Mouse (Mus musculus): ENCODE data around the gene Slc29a1. TPM values are rescaled to one million over a fixed set of nuclear protein-coding genes. Genes with fewer than 3 reads are reported as not detected.

Gene Slc29a1
- polyA plus RNA-seq (2014; fragmentation: Illumina TruSeq; extraction: RNeasy Lipid Tissue Mini Kit (QIAGEN cat#74804); ENCODE audit: low read depth, low replicate concordance), result 5.0 TPM

DNA sequence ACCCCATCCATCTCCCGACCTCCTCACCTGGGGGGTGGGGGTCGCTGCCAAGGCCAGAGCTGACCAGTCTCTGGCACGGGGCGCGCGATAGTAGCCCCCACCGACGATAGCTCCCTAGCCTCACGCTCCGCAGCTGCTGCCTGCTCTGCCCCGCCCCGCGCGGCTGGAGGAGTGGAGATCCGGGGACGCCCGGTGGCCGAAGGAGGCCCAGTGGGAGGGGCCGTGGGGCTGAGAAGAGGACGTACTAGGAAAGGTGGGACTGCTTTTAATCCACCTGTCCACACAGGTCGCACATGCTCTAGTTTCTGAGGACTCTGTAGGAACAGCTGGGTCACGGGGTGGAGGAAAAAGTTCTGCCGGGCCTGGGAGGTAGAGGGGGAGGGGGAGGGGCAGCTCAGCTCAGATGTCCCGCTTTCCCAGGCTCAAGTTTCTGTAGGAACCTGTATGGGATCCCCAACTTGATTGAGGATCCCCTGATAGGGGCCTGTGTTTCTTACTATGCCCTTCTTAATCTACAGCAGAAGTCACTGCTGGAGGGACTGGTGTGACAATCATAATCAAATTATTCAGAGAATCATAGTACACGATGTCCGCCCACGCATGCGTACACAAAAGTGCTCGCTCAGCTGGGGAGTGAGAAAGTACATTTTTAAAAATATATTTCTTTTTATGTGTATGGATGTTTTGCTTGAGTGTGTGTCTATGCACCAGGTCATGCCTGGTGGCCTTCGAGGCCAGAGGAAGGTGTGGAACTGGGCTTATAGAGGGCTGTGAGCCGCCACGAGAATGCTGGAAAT lies at the start of gene Slc29a1:
TSS of gene Slc29a1 (minus strand) at position 161 of the 797 bp plus-strand sequence.

DNA sequence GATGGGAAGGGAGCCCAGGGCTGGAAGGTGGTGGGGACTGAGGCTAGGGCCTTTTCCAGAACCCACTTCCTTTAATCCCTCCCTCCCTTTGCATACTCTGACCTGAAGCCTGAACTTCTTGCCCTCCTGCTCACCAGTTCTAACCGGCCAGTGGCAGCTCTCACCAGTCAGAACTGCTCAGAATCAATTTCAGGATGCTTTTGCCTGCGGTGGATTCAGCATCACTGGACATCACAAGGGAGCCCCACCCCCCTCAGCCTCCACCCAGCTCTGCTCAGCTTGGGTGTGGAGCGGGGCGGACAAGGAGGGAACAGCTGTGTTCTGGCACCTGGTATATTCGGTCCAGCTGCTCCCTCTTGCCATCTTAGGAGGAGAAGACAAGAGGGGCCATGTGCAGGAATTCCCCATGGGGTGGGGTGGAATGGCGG lies 2.5 kb upstream of the Slc29a1 start, which contains the start of gene Mymx:
TSS of gene Mymx (minus strand) at position 226 of the 428 bp plus-strand sequence.

DNA sequence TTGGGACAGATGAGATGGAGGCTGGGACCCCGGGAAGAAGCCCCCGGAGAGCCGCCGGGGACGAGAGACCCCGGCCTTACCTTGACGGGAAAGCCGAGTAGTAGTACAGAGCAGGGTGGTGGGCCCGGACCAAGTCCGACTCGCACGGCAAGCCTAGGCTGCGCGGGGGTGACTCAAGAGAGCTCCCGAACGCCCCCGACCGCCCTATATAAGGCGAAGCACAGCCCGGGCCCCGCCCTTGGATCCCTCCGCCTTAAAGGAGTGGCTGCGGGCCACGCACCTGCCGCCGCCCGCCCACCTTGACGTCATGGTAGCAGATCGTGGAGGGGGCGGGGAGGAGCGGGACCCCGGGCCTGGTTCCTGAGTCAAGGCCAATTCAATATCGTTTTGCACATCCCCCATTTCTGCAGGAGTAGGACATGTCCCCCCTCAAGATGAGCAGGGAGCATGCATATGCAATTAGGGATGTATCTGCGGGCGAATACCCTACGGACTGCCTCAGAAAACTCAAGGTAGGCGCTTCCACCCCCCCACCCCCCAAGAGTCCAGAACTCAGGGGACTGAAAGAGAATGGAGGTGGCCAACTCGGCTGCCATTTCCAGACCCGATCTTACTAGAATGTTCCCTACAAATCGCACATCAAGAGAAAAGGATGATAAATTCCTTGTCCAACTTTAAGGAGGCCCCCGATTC lies 26.2 kb downstream of the Slc29a1 start, which contains the start of gene Hsp90ab1:
TSS of gene Hsp90ab1 (minus strand) at position 185 of the 693 bp plus-strand sequence.

DNA sequence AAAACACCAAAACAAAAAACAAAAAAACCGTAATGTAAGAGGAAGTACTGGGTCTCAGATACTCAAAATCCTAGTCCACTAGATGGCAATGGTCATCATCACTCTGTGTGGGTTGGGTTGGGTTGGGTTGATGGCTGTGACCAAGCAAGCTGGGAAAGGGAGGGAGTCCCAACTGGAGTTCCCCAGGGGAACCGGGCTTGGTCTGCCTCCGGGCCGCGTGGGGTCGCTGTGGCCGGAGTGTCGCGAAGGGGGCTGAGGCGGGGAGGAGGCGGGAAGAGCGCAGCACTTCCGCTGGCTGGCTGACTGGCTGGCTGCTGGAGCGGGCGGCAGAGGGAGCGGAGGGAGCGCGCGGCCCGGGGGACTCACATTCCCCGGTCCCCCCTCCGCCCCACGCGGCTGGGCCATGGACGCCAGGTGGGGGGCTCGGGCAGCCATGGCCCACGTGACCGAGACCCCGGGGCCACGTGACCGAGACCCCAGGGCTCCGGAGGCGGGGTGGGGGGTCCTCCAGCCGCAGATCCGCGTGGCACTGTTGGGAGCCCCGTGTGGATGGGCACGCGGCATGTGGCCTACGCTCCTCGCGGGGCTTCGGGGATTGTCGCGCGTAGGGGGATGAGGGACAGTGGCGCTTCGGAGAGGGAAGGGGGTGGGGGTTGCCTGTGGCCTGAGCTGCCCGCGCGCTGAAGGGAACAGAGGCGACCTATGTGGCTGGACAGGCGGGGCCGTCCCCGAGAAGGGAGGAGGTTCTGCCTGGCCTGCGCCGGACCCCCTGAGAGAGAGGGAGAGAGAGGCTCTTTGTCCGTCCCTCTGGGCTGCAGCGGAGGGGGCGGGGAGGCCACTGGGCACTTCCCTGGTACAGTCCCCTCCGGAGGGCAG lies 35.5 kb downstream of the Slc29a1 start, which contains the start of gene Slc35b2:
TSS of gene Slc35b2 (plus strand) at position 220 of the 876 bp plus-strand sequence.

DNA sequence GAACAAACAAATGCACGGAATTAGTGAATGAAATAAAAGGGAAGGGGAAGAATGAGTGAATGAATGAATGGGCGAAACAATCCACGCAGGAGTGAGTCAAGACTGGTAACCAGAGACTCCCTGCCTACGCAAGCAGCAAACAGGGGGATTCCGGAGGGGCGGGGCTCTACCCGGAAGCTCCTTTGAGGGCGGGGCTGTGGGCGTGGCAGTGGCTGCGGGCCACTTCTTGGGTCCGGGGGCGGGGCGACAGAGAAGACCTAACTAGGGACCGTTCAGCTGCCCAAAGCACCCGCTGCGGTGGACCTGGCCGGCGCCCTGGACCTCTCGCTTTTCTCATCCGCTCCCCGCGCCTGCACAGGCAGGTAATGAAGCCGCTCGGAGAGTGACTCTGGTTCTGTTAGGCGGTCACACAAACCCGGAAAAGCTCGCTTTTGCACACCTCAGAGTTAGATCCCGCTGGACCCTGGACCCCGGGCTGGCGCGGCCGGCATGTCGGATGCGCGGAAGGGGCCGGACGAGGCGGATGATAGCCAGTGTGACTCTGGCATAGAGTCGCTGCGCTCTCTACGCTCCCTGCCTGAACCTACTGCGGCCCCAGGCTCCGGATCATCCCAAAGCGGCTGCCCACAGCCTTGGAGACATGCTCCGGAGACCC lies 43.8 kb downstream of the Slc29a1 start, which contains the start of gene Nfkbie:
TSS of gene Nfkbie (plus strand) at position 252 of the 655 bp plus-strand sequence.

DNA sequence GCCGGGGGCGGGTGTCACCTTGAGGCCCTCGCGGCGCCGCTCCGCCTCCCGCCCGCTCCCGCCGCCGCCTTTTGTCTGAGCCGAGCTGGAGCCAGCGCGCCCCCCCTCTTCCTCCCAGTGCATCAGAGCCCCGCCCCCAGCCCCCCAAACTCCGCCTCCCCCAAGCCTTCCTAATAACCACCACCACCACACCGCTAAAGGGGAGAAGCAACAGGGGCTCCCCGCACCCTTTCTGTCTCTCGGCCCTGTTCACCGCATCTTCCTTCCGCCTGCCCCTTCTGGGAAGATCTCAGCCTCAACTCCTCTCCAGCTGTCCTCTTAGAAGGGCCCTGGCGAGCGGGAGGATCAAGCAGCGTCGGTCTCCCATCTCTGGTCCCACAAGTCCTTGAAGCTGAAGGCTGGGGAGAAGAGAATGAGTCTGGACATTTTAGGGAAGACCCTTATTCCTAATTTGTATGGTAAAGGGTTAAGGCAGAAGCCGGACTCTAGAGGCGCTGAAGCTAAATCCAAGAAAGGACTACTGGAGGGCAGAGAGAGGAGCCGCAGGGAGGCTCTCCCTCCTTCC lies 49.7 kb downstream of the Slc29a1 start, which contains the start of gene Tmem151b:
TSS of gene Tmem151b (minus strand) at position 61 of the 565 bp plus-strand sequence.

Other genes starting within 250 kb of the Slc29a1 start
- 60.0 TPM for gene Cdc5l, start 165.9 kb downstream of the Slc29a1 start, polyA plus RNA-seq (2014; fragmentation: Illumina TruSeq; extraction: RNeasy Lipid Tissue Mini Kit (QIAGEN cat#74804); ENCODE audit: low read depth, low replicate concordance)
- gene Spats1, start 124.2 kb downstream of the Slc29a1 start, polyA plus RNA-seq (2014; fragmentation: Illumina TruSeq; extraction: RNeasy Lipid Tissue Mini Kit (QIAGEN cat#74804); ENCODE audit: low read depth, low replicate concordance), result not detected
- 0.40 TPM for gene Aars2, start 92.8 kb downstream of the Slc29a1 start, polyA plus RNA-seq (2014; fragmentation: Illumina TruSeq; extraction: RNeasy Lipid Tissue Mini Kit (QIAGEN cat#74804); ENCODE audit: low read depth, low replicate concordance)
- gene Tcte1, start 76.2 kb downstream of the Slc29a1 start, polyA plus RNA-seq (2014; fragmentation: Illumina TruSeq; extraction: RNeasy Lipid Tissue Mini Kit (QIAGEN cat#74804); ENCODE audit: low read depth, low replicate concordance), result not detected
- gene Tmem151b, start 49.9 kb downstream of the Slc29a1 start, polyA plus RNA-seq (2014; fragmentation: Illumina TruSeq; extraction: RNeasy Lipid Tissue Mini Kit (QIAGEN cat#74804); ENCODE audit: low read depth, low replicate concordance), result 0.20 TPM
- gene Nfkbie, start 43.9 kb downstream of the Slc29a1 start, polyA plus RNA-seq (2014; fragmentation: Illumina TruSeq; extraction: RNeasy Lipid Tissue Mini Kit (QIAGEN cat#74804); ENCODE audit: low read depth, low replicate concordance), result 0.89 TPM
- 2.0 TPM for gene Slc35b2, start 35.7 kb downstream of the Slc29a1 start, polyA plus RNA-seq (2014; fragmentation: Illumina TruSeq; extraction: RNeasy Lipid Tissue Mini Kit (QIAGEN cat#74804); ENCODE audit: low read depth, low replicate concordance)
- 1,437 TPM for gene Hsp90ab1, start 26.3 kb downstream of the Slc29a1 start, polyA plus RNA-seq (2014; fragmentation: Illumina TruSeq; extraction: RNeasy Lipid Tissue Mini Kit (QIAGEN cat#74804); ENCODE audit: low read depth, low replicate concordance)
- gene Mymx, start 2.5 kb upstream of the Slc29a1 start, polyA plus RNA-seq (2014; fragmentation: Illumina TruSeq; extraction: RNeasy Lipid Tissue Mini Kit (QIAGEN cat#74804); ENCODE audit: low read depth, low replicate concordance), result 1.3 TPM
- 0.16 TPM for gene Capn11, start 59.7 kb upstream of the Slc29a1 start, polyA plus RNA-seq (2014; fragmentation: Illumina TruSeq; extraction: RNeasy Lipid Tissue Mini Kit (QIAGEN cat#74804); ENCODE audit: low read depth, low replicate concordance)
- 2.0 TPM for gene Mrpl14, start 86.7 kb upstream of the Slc29a1 start, polyA plus RNA-seq (2014; fragmentation: Illumina TruSeq; extraction: RNeasy Lipid Tissue Mini Kit (QIAGEN cat#74804); ENCODE audit: low read depth, low replicate concordance)
- gene Tmem63b, start 87.3 kb upstream of the Slc29a1 start, polyA plus RNA-seq (2014; fragmentation: Illumina TruSeq; extraction: RNeasy Lipid Tissue Mini Kit (QIAGEN cat#74804); ENCODE audit: low read depth, low replicate concordance), result 9.3 TPM
- gene 1600014C23Rik, start 134.2 kb upstream of the Slc29a1 start, polyA plus RNA-seq (2014; fragmentation: Illumina TruSeq; extraction: RNeasy Lipid Tissue Mini Kit (QIAGEN cat#74804); ENCODE audit: low read depth, low replicate concordance), result not detected